ENCODE assay signal across 10 mouse cellular contexts in the genomic region with DNA sequence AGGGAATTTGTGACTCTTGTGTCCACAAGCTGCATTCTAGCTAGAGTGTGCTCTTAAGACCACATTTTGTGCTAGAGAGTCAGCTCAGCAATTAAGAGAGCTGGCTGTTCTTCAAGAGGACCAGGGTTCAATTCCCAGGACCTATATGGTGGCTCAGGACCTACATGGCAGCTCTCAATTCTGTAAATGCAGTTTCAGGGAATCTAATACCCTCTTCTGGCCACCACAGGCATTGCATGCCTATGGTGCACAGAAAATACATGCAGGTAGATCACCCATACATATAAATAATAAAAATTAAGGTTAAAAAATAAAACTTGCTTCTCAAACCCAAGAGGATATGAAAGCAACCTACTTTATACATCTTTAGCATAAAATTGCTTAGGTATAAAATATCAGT. TPM values are rescaled to one million over a fixed set of nuclear protein-coding genes. Genes with fewer than 3 reads are reported as not detected.
A peak's percentile ranks its signal among the peaks of the same experiment; 100 is the strongest.
DNase-seq lines count a peak whose midpoint lies in the region; ATAC-seq and TF ChIP-seq lines count a peak whose summit lies in the region.
"Had no signal": no experiment of that assay in that cellular context is flagged by ENCODE, and none has a peak within 500 bp of the region (broad histone marks: within the 10 kb centered on the region; RNA-seq: fewer than 3 reads in every experiment).

No protein-coding gene starts in this region.

- peak; percentile 17 for DNase-seq in adrenal gland, postnatal 14 days
- no peak for DNase-seq in adrenal gland, postnatal 25 days
- DNase-seq in layer of hippocampus, adult 2 months (ENCODE audit: low spot score in 2 of 2) = no peak
- DNase-seq in layer of hippocampus, adult 18-20 months (ENCODE audit: low spot score in 2 of 2) = no peak
- DNase-seq in R1 (ENCODE audit: low read depth, low spot score) = peak; percentile 42
- no peak for DNase-seq in left cerebral cortex, postnatal 14 days (ENCODE audit: low spot score in 2 of 2)
- DNase-seq in left cerebral cortex, adult 9 months (ENCODE audit: low spot score in 2 of 2) = no peak

- TF ChIP-seq CTCF in layer of hippocampus, adult 2 months (conservative IDR thresholded peaks at IDR 0.05) = peak; percentile 75

- H3K4me3 ChIP-seq in layer of hippocampus, adult 2 months = no peak overlapping the region
- H3K4me3 ChIP-seq: heart, embryonic 15.5 days had no signal

- no peak overlapping the region for H3K27ac ChIP-seq in layer of hippocampus, adult 2 months
- H3K27ac ChIP-seq: heart, embryonic 15.5 days; macrophage had no signal

- ATAC-seq in megakaryocyte-erythroid progenitor cell, adult 5-6 weeks (replicated peaks; ENCODE audit: low FRiP score, low TSS enrichment, poor library complexity, severe bottlenecking) = peak; percentile 75

- intact Hi-C loops in left cerebral cortex, postnatal 14 days (cut with DNase I) = no loop called here

RNA-seq across cellular contexts. Expression of gene Rap2a, which starts 45.5 kb away (rescaled TPM):
- 21.2 and 22.0 TPM in 2 replicates for total RNA-seq in adrenal gland, postnatal 14 days (2021)
- total RNA-seq in adrenal gland, postnatal 25 days (2021) = 24.3 and 25.8 TPM in 2 replicates
- 10 to 100 TPM; 74.0 to 78.6 TPM for total RNA-seq in layer of hippocampus, adult 2 months (2021)
- 10 to 100 TPM; 77.9 to 82.2 TPM for total RNA-seq in layer of hippocampus, adult 18-20 months (2021)
- 3.4 and 4.6 TPM in 2 replicates for total RNA-seq in megakaryocyte-erythroid progenitor cell, adult 5-6 weeks (2014; fragmentation: Nextera tagmentation)
- total RNA-seq in megakaryocyte-erythroid progenitor cell, adult 5-6 weeks (2017) = 3.1 and 3.7 TPM in 2 replicates
- 100 to 1,000 TPM; 105 to 109 TPM for total RNA-seq in left cerebral cortex, postnatal 14 days (2021)

Comparison
In these comparisons a context has a peak if more than half of its experiments do, and no peak if none do; other contexts are left out.
1. DNase-seq: peak in adrenal gland, postnatal 14 days (single experiment) and R1 (single experiment); none in adrenal gland, postnatal 25 days (single experiment), layer of hippocampus, adult 2 months (0 of 2), layer of hippocampus, adult 18-20 months (0 of 2), left cerebral cortex, postnatal 14 days (0 of 2) and left cerebral cortex, adult 9 months (0 of 2).